Mouse (Mus musculus): ENCODE measurements around the gene Pi4k2a.

Gene Pi4k2a

DNA sequence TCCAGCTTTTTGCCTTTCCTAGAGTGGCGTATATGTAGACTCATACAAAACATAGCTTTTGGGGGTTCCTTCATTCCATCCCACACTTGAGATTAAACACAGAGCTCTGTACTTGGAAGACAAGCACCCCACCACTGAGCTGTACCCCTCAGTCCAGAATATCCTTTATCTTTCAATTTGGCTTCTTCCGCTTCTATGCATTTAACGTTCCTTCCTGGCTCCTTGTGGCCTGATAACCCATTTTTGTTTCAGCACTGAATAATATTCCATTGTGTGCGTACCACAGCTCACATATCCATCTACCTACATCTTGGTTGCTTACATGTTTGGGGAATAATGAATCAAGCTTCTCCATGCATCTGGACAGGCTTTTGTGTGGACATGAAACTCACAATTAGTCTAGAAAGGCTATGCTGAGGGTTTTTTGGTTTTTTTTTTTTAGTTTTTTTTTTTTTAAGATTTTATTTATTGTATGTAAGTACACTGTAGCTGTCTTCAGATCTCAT lies 47.0 kb downstream of the Pi4k2a start:
- no peak for DNase-seq

DNA sequence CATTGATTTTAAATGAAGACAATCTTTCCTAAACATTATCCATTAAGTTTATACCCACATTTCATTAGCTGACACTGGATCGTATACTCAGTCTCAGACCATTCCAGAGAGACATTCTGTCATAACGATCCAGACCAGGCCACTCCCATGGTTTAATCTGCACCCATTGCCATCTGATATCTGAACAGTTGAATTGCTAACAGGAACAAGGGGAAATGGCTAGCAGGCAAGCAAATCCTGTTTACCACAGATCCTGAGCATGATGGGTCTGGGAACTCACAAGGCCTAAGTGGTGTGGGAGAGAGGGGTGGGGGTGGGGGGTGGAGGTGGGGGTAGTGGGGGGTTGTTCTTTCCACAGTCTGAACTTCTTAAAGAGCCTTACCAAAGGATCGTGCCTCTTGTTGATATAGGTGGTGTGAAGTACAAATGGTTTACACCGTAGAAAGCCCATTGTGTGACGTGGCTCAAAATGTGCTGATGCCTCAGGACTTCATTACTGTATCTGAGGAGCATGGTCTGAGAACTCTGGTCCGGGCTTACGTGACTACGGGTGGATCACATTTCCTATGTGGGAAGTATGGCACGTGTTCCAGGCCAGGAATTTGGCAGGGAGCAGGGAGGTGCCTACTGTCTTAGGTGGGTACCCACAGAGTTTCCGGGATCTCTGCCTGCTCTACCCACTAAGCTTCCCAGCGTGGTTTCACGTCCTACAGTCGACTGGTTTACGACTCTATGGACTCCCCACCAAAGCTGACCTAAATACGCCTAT lies 48.4 kb downstream of the Pi4k2a start:
- DNase-seq = no peak

DNA sequence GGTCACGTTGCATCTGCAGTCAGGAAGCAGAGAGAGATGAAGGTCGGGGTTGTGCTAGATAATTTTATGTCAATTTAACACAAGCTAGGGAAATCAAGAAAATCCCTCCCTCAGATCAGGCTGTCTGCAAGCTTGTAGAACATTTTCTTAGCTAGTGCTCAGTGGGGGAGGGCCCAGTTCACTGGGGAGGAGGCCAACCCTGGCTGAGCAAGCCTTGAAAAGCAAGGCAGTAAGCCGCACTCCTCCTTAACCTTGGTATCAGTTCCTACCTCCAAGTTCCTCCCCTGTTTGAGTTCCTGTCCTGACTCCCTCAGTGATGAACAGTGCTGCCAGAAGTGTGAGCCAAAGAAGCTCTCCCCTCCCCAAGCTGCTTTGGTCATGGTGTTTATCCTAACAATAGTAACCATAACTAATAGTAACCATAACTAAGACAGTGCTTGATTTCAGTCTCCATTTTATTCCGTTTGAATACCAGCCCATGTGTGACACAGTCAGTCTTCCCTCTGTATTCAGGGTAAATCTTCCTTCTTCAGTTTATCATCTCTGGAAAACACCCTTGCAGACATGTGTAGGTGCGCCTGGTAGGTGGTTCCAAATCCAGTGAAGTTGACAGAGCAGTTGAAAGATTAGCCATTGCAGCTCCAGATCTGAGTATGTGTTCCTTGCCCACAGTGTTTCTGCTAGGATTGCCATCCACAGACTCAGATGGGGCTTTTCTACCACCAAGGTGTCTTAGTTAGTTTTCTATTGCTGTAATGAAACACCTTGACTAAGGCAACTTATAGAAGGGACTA lies 49.7 kb downstream of the Pi4k2a start:
- no peak for DNase-seq

DNA sequence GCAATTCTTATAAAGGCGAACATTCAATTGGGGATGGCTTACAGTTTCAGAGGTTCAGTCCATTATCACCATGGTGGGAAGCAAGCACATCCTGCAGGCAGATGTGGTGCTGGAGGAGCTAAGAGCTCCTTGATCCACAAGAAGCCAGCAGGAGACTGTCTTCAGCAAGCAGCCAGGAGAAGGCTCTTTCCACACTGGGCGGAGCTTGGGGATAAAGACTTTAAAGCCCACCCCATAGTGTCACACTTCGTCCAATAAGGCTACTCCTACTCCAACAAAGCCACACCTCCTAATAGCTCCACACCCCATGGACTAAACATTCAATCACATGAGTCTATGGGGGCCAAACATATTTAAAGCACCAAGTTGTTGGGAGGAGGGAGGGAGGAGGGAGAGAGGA lies 51.7 kb downstream of the Pi4k2a start:
- no peak for DNase-seq

DNA sequence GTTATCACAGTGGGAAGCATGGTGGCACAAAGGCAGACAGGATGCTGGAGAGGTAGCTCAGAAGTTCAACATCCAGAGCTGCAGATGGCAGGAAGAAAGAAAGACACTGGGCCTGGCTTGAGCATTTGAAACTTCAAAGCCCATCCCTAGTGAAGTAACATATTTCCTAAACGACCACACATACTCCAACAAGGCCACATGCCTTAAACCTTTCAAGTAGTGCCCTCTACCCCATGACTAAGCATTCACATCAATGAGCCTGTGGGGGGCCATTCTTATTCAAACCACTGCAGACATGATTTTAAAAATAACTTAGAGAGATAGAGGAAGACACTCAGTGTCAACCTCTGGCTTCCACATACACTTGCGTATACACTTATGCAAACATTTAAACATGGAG lies 52.5 kb downstream of the Pi4k2a start:
- DNase-seq = no peak

DNA sequence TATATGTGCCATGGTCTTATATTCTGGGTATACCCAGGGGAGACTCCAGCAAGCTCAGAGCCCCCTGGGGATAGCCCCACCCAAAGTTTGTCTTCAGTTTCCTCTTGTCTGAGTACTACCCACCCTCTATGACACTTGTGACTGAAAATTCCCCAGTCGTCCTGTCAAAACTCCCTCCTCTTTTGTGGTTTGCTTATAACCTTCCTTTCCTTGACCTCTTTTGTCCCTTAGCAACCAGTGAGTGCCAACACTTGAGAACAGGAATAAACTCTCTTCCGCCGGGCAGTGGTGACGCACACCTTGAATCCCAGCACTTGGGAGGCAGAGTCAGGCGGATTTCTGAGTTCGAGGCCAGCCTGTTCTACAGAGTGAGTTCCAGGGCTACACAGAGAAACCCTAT lies 53.8 kb downstream of the Pi4k2a start:
- DNase-seq = no peak

DNA sequence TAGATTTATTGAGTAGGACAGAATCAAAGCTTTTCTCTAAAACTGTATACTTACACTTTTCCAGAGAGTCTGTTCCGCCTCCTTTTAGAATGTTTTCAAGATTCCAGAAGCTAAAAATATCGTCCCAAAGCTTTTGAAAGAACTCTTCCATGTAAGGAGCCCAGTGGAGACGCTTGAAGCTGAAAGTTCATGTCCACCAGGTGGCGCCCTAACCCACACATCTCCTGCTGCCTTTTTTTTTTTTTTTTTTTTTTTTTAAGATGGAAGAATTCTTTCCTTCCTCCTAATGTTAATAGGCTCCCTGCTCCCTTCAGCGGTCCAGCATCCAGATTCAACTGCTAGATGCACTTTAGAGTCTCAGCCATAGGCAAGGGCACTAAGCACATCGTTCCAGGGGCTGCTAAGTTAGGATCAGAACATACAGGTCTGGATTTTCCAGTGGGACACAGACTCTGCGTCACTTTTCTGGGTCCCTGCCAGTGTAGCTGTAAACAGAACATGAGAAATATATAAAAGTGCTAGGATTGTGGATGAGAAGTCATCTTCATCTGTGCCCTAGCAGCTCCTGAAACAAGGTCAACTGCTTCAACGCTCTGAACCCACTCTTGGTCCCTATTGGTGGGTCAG lies 54.4 kb downstream of the Pi4k2a start:
- DNase-seq = peak; percentile 94

DNA sequence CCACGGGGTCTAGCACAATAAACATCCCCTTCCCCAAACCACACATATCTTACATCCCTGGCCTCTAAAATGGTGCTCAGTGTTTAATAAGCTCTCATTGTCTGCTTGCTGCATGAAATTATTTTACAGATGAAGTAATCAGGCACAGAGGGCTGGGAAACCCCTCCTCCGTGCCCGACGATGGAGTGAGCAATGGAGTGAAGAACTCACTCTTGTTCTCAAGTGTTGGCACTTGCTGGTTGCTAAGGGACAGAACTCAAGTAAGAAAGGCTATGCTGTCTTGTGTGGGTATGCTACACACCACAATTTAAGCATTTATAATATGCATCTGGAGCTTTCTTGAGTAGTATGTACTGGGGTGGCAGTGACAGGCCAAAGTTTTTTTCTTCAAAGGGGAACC lies 54.9 kb downstream of the Pi4k2a start:
- peak; percentile 42 for DNase-seq

DNA sequence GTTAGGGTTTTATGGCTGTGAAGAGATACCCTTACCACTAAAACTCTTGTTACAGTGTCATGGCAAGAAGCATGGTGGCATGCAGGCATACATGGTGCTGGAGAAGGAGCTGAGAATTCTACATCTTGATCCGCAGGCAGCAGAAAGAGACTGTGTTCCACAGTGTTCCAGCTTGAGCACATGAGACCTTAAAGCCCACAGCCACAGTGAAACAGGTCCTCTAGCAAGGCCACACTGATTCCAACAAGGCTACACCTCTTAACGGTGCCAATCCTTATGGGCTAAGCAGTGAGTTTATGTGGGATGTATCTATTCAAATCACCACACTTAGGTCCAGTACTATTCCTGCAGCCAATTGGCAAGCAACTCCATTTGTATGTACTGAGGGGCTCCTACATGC lies 55.5 kb downstream of the Pi4k2a start:
- DNase-seq = no peak

DNA sequence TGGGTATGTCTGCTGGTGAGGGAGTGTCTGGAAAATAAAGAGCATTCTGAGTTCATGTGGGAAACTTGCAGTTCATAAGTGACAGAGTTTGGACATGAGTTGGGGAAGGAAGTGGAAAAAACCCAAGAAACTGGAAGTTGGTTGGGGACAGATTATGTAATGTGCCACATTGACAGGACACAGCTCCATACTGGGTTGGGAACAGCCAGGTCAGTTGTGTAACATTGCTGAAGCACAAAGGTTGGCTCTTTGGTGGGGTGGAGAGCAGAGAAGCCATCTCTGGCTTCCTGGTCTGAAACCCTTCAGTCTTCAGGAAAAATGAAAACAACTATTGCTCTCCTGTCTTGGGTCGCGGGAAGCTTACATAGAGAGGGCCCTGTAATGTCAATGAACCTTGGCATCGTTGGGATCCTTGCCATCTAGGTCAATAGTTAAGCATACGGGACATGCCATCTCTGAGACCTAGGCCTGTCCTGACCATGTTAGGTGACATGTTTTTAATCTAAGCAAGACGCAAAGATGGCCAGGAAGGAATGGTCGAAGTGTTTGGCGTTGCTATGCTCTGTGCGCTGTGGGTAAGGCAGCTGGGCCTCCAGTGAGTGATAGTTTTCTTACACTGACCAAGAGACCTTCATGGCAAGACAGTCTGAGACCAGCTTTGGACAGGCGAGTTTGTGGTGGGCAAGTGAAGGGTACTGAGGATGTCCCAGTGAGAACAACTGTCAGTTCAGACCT lies 56.2 kb downstream of the Pi4k2a start:
- peak; percentile 27 for DNase-seq

DNA sequence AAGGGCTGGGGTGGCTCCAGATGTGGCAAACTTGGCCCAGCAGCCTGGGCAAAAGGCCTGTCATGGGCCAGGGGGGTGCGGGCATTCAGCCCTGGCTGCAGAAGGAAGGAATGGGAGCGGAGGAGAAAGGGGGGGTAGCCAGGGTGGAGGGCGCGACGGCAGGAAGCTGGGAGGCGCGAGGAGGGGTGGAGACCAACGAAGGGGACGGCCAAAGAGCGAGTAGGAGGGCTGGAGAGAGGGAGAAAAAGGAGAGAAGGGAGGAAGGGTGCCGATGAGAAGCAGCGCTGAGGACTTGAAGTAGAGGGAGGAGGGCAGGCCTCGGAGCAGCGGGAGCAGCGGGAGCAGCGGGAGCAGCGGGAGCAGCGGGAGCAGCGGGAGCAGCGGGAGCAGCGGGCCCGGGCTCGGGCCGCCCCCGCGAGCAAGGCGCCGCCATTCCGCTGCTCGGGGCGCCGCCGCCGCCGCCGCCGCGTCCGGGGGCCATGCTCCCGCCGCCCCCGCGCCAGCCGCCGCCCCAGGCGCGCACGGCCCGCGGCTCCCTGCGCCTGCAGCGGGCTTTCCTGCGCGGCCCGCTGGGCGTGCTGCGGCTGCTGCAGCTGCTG lies 57.0 kb downstream of the Pi4k2a start, which contains the start of gene Marveld1:
Gene Marveld1 (plus strand): TSS at position 231 of the 599 bp plus-strand sequence.
- DNase-seq = peak; percentile 87

DNA sequence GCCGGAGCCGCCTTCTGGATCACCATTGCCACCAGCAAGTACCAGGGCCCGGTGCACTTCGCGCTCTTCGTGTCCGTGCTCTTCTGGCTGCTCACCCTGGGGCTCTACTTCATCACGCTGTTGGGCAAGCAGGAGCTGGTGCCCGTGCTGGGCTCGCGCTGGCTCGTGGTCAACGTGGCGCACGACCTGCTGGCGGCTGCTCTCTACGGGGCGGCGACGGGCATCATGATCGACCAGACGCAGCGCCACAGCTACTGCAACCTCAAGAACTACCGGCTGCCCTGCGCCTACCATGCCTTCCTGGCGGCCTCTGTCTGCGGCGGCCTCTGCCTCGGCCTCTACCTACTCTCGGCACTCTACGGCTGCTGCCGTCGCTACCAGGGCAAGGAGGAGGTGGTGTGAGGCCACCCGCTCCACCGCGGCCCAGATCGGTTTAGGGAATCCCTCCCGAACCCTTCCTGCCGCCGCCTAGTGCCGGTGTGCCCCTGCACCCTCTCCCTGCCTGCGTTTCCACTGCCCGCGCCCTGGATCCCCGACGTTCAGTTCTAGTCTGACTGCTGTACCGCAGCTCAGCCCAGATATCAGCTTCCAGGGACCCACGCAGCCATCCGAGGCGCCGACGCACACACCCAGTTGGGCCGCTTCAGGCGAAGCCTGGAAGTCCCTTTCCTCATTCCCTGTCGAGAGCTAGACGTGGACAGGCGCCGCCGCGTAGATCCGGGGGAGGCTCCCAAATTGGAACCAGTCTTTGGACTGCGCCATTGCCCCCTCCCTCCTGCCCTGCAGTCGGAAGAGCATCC lies 57.7 kb downstream of the Pi4k2a start:
- peak; percentile 72 for DNase-seq

DNA sequence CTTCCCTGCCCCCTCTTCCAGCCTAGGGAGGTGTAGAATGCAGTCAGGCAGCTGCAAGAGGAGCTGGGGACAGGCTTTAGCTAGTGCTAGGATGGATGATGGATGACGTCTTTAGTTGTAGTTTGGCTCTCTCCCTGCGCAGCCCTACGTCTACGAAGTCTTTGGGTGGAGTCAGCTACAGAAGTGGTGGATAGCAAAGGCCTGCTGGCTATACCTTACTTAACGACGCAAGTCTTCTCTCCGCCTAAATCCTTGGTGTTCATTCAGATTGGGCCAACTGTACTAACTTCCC lies 58.2 kb downstream of the Pi4k2a start:
- DNase-seq = no peak

DNA sequence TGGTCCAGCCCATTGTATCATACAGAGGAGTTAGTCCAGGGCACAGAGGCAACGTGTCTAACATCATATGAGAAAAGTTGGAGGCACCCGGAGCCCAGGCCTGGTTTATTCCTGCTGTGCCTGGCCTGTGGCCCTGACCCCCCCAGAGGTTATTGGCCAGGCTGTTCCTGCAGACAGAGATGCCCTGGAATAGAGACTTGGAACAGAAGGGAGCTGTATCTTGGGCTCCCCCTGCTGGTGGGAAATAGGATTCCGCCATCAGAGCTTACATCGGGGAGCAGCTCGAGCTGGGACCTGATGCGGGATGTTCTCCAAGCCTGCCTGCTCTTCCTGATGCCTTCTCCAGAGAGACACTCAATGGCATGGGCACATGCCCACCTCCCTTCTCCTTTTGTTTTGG lies 61.7 kb downstream of the Pi4k2a start:
- DNase-seq = peak; percentile 91

DNA sequence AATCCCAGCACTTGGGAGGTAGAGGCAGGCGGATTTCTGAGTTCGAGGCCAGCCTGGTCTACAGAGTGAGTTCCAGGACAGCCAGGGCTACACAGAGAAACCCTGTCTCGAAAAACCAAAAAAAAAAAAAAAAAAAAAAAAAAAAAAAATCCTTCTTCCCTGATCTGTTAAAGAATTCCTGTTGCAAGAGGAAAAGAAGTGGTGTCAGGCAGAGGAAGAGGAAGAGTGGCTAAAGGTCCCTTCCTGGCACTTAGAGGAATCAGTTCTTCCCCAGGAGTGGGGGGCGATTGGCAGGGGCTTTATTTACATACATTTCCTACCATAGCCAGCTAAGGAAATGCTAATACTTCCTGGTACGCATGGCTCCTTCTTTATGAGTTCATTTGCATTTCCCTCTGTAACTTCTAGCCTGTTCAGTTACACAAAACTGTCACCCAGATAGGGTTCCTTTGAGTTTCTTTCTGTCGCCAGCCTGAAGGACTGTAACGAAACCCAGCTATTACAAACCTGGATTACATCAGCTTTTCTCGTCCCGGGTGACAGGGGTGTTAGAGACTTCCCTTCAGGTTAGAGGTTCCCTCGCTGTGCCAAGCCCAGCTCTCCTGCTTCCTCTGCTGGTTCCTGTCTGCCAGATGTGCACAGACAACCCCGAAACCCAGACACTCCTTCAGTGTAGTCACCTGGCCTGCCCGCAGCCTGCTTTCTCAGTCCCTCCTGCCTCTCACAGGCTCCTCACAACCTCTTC lies 67.4 kb downstream of the Pi4k2a start:
- DNase-seq = no peak

DNA sequence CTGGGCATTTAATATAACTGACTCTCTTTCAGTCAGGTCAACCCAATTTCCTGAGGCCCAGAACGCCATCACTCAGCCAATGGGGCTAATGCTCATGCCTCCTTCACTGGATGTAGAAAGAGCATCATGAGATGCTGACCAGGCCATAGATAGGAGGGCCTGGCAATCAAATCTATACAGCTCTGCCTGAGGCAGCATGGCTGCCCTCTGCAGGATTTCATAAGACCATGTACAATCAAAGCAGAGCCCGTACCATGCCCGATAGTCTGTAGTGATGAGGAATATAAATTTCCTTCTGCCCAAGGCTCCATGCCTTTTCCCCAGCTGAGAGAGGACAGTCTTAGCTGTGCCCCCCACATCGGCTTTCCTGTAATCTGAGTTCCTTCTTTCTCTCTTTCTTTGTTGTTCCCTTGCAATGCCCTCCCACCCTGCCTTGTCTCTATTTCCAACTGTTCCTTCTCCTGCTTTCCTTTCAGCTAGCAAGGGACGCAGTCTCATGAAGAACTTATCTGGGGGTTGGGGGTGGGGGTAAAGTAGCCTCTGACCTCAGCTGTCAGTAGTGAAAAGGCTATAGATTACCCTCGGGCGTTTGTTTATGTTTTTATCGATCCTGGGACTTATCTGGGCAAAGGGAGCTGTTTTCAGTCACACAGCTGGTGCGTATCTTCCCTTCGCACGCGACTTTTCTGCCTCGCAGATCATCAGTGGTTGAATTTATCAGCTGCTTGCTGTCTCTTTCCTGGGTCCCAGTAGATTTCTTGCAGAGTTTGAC lies 68.2 kb downstream of the Pi4k2a start:
- no peak for DNase-seq

DNA sequence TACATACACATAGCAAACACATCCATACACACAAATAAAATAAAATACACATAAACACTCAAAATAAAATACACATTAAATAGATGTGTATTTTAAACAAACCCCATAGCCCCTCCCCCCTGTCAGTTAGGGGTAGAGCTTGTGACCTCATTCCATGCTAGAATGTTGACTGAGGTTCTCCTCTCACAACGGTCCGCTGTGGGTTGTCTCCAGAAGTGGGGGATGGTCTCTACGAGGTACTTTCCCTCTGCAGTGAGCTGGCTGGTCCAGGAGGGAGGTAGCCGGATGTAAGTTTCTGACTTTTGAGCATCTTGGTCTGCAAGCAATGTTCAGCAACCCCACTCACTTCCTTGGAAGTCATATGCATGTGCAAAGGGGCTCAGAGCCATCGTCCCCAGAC lies 73.5 kb downstream of the Pi4k2a start, which contains the start of gene Zfyve27:
Gene Zfyve27 (plus strand): TSS at position 188 of the 400 bp plus-strand sequence.
- DNase-seq = no peak

DNA sequence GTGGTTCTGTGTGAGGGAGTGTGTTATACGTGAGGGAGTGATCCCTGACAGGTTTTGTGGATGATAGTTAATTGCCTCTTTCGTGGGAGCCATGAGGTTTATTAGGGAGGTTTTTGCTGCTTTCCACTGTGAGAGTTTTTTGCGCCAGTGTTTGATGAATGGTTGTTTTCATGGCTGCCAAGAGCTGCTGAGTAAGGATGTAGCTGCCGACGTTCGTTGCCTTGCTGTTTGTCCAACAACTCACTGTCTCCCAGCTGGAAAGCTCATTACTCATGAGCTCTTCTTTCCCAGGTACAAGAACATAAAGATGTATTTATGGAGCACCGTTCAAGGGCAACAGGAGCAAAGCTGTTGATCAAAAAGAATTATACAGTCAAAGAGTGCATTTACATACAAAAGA lies 73.9 kb downstream of the Pi4k2a start:
- DNase-seq = no peak

DNA sequence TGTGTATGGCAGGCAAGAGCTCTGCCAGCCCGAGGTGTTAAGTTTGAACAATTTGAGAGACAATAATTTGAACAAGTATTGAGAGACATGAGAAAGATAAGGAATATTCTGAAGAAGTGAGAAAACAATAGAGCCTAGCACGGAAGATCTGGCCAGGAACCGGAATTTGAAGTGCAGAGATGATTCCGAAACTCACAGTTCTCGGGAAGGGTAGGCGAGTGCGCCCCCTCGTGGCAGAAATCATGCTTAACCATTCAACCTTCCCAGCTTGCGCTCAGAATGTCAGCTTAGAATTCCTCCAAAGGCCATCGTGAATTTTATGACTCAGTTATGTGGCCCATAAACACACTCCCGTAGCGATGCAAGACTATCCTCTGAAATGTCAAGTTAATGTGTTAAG lies 75.9 kb downstream of the Pi4k2a start:
- DNase-seq = peak; percentile 96

DNA sequence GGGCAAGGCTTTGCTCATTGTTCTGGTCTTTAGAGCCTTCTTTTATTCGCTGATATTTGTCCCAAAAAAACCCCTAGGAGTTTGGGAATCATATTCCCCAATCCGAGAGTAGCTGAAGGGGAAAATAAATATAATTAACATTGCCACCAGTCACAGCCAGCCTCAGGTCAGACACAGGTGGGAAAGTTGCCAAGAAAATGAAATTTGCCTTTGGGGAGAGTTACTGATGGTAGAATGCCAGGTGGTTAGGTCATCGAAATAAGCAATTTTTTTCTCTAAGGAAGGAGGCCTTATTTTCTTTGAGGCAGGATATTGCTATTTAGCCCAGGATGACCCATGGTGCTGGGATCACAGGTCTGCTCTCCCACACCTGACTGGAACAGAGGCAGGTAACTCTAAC lies 76.5 kb downstream of the Pi4k2a start:
- no peak for DNase-seq
